11 mouse cellular contexts compared by ENCODE assay signal in the genomic region with DNA sequence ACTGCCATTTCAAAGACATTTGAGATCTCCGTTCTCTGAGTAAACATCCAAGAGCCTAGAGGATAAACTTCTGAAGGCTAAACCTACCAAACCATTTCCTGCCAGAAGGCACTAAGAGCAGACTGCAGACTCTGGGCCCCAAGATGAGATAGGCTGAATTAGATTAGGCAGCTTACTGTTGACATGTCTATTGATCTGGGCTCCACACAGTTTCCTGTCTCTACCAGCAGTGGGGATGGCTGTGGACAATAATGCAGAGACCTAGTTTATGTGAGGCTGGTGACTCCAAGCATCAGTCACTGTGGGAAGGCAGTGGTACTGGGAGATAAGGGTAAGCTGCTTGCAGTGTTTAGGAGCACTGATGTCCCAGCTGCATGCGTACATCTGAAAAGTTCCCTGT.
DNase-seq lines count a peak whose midpoint lies in the region; ATAC-seq and TF ChIP-seq lines count a peak whose summit lies in the region.
"Had no signal": no experiment of that assay in that cellular context is flagged by ENCODE, and none has a peak within 500 bp of the region (broad histone marks: within the 10 kb centered on the region; RNA-seq: fewer than 3 reads in every experiment).

No protein-coding gene starts in this region.

- peak; percentile 50; the same call in 1 of the 2 replicates for ATAC-seq in intestine, postnatal 0 days
- no peak for ATAC-seq in kidney, embryonic 16.5 days (ENCODE audit: low FRiP score, low TSS enrichment)
- ATAC-seq in forebrain, embryonic 14.5 days, result no peak

- peak; percentile 89 for DNase-seq in 416B (ENCODE audit: low read depth)
- peak; percentile 16 to 32 for DNase-seq in CD8-positive naive resting alpha-beta T cell, adult 2 months (ENCODE audit: low read depth in 2 of 2, low spot score in 2 of 2)
- peak; percentile 28 to 57 for DNase-seq in lung, postnatal 4 days
- no peak for DNase-seq in forebrain, embryonic 14.5 days (ENCODE audit: low spot score)
- DNase-seq in right cerebral cortex, postnatal 4 days, result no peak
- no peak for DNase-seq in left cerebral cortex, adult 18-20 months (ENCODE audit: low spot score in 2 of 2)
- DNase-seq: gastrocnemius, postnatal 10 days had no signal

- 0 out of 2 replicates have a peak, but pooled peaks cover 8% of the 10 kb centered on the region for H3K4me1 ChIP-seq in intestine, postnatal 0 days (replicated peaks; ENCODE audit: control insufficient read depth, insufficient read depth, low read length)
- peaks cover 13% of the 10 kb centered on the region for H3K4me1 ChIP-seq in kidney, embryonic 16.5 days (ENCODE audit: insufficient read depth, low read length)
- H3K4me1 ChIP-seq in forebrain, embryonic 14.5 days (ENCODE audit: control insufficient read depth, insufficient read depth, low read length), result peaks cover 3% of the 10 kb centered on the region; the same call in 1 of the 2 replicates

- no peaks in the 10 kb centered on the region for H3K27me3 ChIP-seq in intestine, postnatal 0 days (replicated peaks; ENCODE audit: control insufficient read depth, insufficient read depth, low read length)
- H3K27me3 ChIP-seq in kidney, embryonic 16.5 days (ENCODE audit: insufficient read depth, low read length), result no peaks in the 10 kb centered on the region
- no peaks in the 10 kb centered on the region for H3K27me3 ChIP-seq in forebrain, embryonic 14.5 days (replicated peaks; ENCODE audit: control insufficient read depth, insufficient read depth, low read length)
- H3K27me3 ChIP-seq: limb, embryonic 13.5 days had no signal

- no peak overlapping the region for H3K27ac ChIP-seq in intestine, postnatal 0 days (ENCODE audit: low read depth, low read length)
- H3K27ac ChIP-seq in kidney, embryonic 16.5 days (ENCODE audit: low read length), result no peak overlapping the region
- H3K27ac ChIP-seq in forebrain, embryonic 14.5 days (ENCODE audit: low read depth, low read length), result no peak overlapping the region
- H3K27ac ChIP-seq: kidney, postnatal 0 days; limb, embryonic 13.5 days had no signal

- H3K9me3 ChIP-seq in intestine, postnatal 0 days (ENCODE audit: control insufficient read depth), result no peaks in the 10 kb centered on the region
- no peaks in the 10 kb centered on the region for H3K9me3 ChIP-seq in kidney, embryonic 16.5 days (ENCODE audit: low read length)
- no peaks in the 10 kb centered on the region for H3K9me3 ChIP-seq in forebrain, embryonic 14.5 days (replicated peaks; ENCODE audit: control insufficient read depth, low read length)
- H3K9me3 ChIP-seq: limb, embryonic 13.5 days had no signal

- H3K36me3 ChIP-seq in intestine, postnatal 0 days (ENCODE audit: control insufficient read depth, insufficient read depth), result no peaks in the 10 kb centered on the region
- H3K36me3 ChIP-seq in kidney, embryonic 16.5 days (ENCODE audit: insufficient read depth, low read length), result no peaks in the 10 kb centered on the region
- H3K36me3 ChIP-seq in forebrain, embryonic 14.5 days (ENCODE audit: control insufficient read depth, insufficient read depth, low read length), result no peaks in the 10 kb centered on the region
- H3K36me3 ChIP-seq: limb, embryonic 13.5 days had no signal

- TF ChIP-seq CTCF in intestine, postnatal 0 days (IDR thresholded peaks at IDR 0.05; ENCODE audit: low read depth), result no peak

- no peak overlapping the region for H3K4me2 ChIP-seq in intestine, postnatal 0 days (replicated peaks; ENCODE audit: low read depth)
- H3K4me2 ChIP-seq in kidney, embryonic 16.5 days (replicated peaks; ENCODE audit: low read depth, low read length), result no peak overlapping the region
- H3K4me2 ChIP-seq in forebrain, embryonic 14.5 days (ENCODE audit: low read length), result no peak overlapping the region
- H3K4me2 ChIP-seq: limb, embryonic 13.5 days had no signal

- 36% methylated on average over 2 of the region's 2 CpGs for WGBS in intestine, postnatal 0 days
- 57% methylated on average over 2 of the region's 2 CpGs for WGBS in kidney, embryonic 16.5 days
- WGBS in forebrain, embryonic 14.5 days, result 90% methylated on average over 2 of the region's 2 CpGs

- no peak overlapping the region for H3K9ac ChIP-seq in intestine, postnatal 0 days (ENCODE audit: low read depth, low read length)
- H3K9ac ChIP-seq in kidney, embryonic 16.5 days (replicated peaks; ENCODE audit: low read length), result no peak overlapping the region
- H3K9ac ChIP-seq in forebrain, embryonic 14.5 days (ENCODE audit: low read length), result no peak overlapping the region
- H3K9ac ChIP-seq: limb, embryonic 13.5 days had no signal

- H3K4me3 ChIP-seq in intestine, postnatal 0 days (ENCODE audit: low read depth, low read length), result no peak overlapping the region
- no peak overlapping the region for H3K4me3 ChIP-seq in kidney, embryonic 16.5 days (ENCODE audit: low read length)
- no peak overlapping the region for H3K4me3 ChIP-seq in forebrain, embryonic 14.5 days (ENCODE audit: low read depth, low read length)
- H3K4me3 ChIP-seq: limb, embryonic 13.5 days had no signal

Comparison
In these comparisons a context has a peak if more than half of its experiments do, and no peak if none do; other contexts are left out.
1. DNase-seq: peak in 416B (single experiment), CD8-positive naive resting alpha-beta T cell, adult 2 months (2 of 2) and lung, postnatal 4 days (2 of 2); none in forebrain, embryonic 14.5 days (single experiment), right cerebral cortex, postnatal 4 days (single experiment) and left cerebral cortex, adult 18-20 months (0 of 2).